Mouse (Mus musculus) WW6 (cell line): Measurements from ENCODE around the gene Als2.

Experiments
- DNase-seq: peaks from one replicate; pipeline ENCODE4 v3.0.0-alpha.2; 2013; ENCODE audit warnings: low read depth, low spot score

Gene Als2

GRCm38 (mm10) chr1:59212076-59212779, 24.8 kb downstream of the Als2 start:
- no peak for DNase-seq

- no peak for DNase-seq
Measured at GRCm38 (mm10) chr1:59211651-59212050, 25.4 kb downstream of the Als2 start.

GRCm38 (mm10) chr1:59208331-59208730, 28.7 kb downstream of the Als2 start:
- DNase-seq = no peak

GRCm38 (mm10) chr1:59204489-59204888, 32.5 kb downstream of the Als2 start:
- no peak for DNase-seq

- DNase-seq = no peak
Measured at GRCm38 (mm10) chr1:59202367-59202766, 34.7 kb downstream of the Als2 start.

- no peak for DNase-seq
Measured at GRCm38 (mm10) chr1:59201561-59201960, 35.5 kb downstream of the Als2 start.

- DNase-seq = no peak
Measured at GRCm38 (mm10) chr1:59200960-59201359, 36.1 kb downstream of the Als2 start.

- DNase-seq = no peak
Measured at GRCm38 (mm10) chr1:59194979-59195378, 42.1 kb downstream of the Als2 start.

GRCm38 (mm10) chr1:59187786-59188185, 49.2 kb downstream of the Als2 start:
- no peak for DNase-seq

GRCm38 (mm10) chr1:59186317-59186716, 50.7 kb downstream of the Als2 start:
- no peak for DNase-seq

- no peak for DNase-seq
Measured at GRCm38 (mm10) chr1:59185410-59185809, 51.6 kb downstream of the Als2 start.

- no peak for DNase-seq
Measured at GRCm38 (mm10) chr1:59183045-59183444, 54.0 kb downstream of the Als2 start.

- DNase-seq = no peak
Measured at GRCm38 (mm10) chr1:59182373-59182772, 54.7 kb downstream of the Als2 start.

GRCm38 (mm10) chr1:59180003-59180402, 57.0 kb downstream of the Als2 start:
- DNase-seq = no peak

GRCm38 (mm10) chr1:59178401-59178800, 58.6 kb downstream of the Als2 start:
- no peak for DNase-seq

GRCm38 (mm10) chr1:59174514-59175373, 62.3 kb downstream of the Als2 start:
- DNase-seq = no peak

GRCm38 (mm10) chr1:59173023-59173422, 64.0 kb downstream of the Als2 start:
- no peak for DNase-seq

GRCm38 (mm10) chr1:59171875-59172274, 65.2 kb downstream of the Als2 start:
- no peak for DNase-seq

GRCm38 (mm10) chr1:59170290-59170689, 66.7 kb downstream of the Als2 start:
- DNase-seq = no peak

- no peak for DNase-seq
Measured at GRCm38 (mm10) chr1:59169586-59169985, 67.4 kb downstream of the Als2 start.

- DNase-seq = no peak
Measured at GRCm38 (mm10) chr1:59168556-59168955, 68.5 kb downstream of the Als2 start.

- DNase-seq = no peak
Measured at GRCm38 (mm10) chr1:59167654-59168425, 69.2 kb downstream of the Als2 start.
